In genomic region chr12:80885301-80886288, GRCm38 (mm10) we compare ENCODE assay signal across 8 mouse cellular contexts. TPM values are rescaled to one million over a fixed set of nuclear protein-coding genes. Genes with fewer than 3 reads are reported as not detected.
DNase-seq lines count a peak whose midpoint lies in the region; ATAC-seq and TF ChIP-seq lines count a peak whose summit lies in the region.

No protein-coding gene starts in this region.

- no peak overlapping the region for H3K27ac ChIP-seq in neural tube, embryonic 11.5 days (ENCODE audit: low read depth, low read length)
- H3K27ac ChIP-seq in hindbrain, embryonic 15.5 days (replicated peaks), result no peak overlapping the region
- H3K27ac ChIP-seq in liver, adult 2 months (replicated peaks; ENCODE audit: insufficient read depth, low read depth, low read length), result no peak overlapping the region

- no peak overlapping the region for H3K9ac ChIP-seq in neural tube, embryonic 11.5 days (ENCODE audit: low read length)
- no peak overlapping the region for H3K9ac ChIP-seq in hindbrain, embryonic 15.5 days
- H3K9ac ChIP-seq in liver, adult 2 months (ENCODE audit: low read depth, low read length), result no peak overlapping the region

- H3K36me3 ChIP-seq in neural tube, embryonic 11.5 days (ENCODE audit: control insufficient read depth, insufficient read depth, low read length), result no peaks in the 10 kb centered on the region
- H3K36me3 ChIP-seq in hindbrain, embryonic 15.5 days, result no peaks in the 10 kb centered on the region
- H3K36me3 ChIP-seq in liver, adult 2 months (ENCODE audit: control insufficient read depth, insufficient read depth, low read length), result no peaks in the 10 kb centered on the region

- no peaks in the 10 kb centered on the region for H3K4me1 ChIP-seq in neural tube, embryonic 11.5 days (ENCODE audit: control insufficient read depth, insufficient read depth, low read length)
- no peaks in the 10 kb centered on the region for H3K4me1 ChIP-seq in hindbrain, embryonic 15.5 days (replicated peaks)
- H3K4me1 ChIP-seq in liver, adult 2 months (ENCODE audit: control insufficient read depth, insufficient read depth, low read length), result peaks cover 9% of the 10 kb centered on the region; the same call in 1 of the 2 replicates

- WGBS in neural tube, embryonic 11.5 days, result 54% methylated on average over 15 of the region's 15 CpGs
- 60% methylated on average over 15 of the region's 15 CpGs for WGBS in hindbrain, embryonic 15.5 days
- WGBS in liver, adult 2 months, result 31% methylated on average over 15 of the region's 15 CpGs

- TF ChIP-seq POLR2A in liver, adult 2 months (IDR thresholded peaks at IDR 0.05; ENCODE audit: extremely low read depth, insufficient read depth, low read length), result no peak

- peak; percentile 43 for DNase-seq in neural tube, embryonic 11.5 days (ENCODE audit: low spot score)
- no peak for DNase-seq in neural tube, embryonic 10.5 days (ENCODE audit: extremely low spot score, low spot score)
- DNase-seq in fibroblast of lung, adult 2 months (ENCODE audit: low read depth), result peak; percentile 72
- peak; percentile 50 for DNase-seq in liver, adult 2 months (ENCODE audit: extremely low read depth, low read depth, low spot score)
- peak; percentile 80 for DNase-seq in ovary, adult 18-20 months (ENCODE audit: low spot score)
- no peak for DNase-seq in layer of hippocampus, postnatal 25 days (ENCODE audit: extremely low spot score in 1 of 2, low spot score in 1 of 2)
- DNase-seq in cerebellum, adult 18-20 months, result no peak

- H3K9me3 ChIP-seq in neural tube, embryonic 11.5 days (ENCODE audit: control insufficient read depth, low read length), result no peaks in the 10 kb centered on the region
- H3K9me3 ChIP-seq in hindbrain, embryonic 15.5 days, result no peaks in the 10 kb centered on the region

- H3K4me2 ChIP-seq in neural tube, embryonic 11.5 days (ENCODE audit: low read depth), result peak overlapping the region; percentile 1; the same call in 1 of the 2 replicates
- H3K4me2 ChIP-seq in hindbrain, embryonic 15.5 days, result peak overlapping the region; percentile 23; the same call in 1 of the 2 replicates

- no peaks in the 10 kb centered on the region for H3K79me2 ChIP-seq in liver, adult 2 months (ENCODE audit: control insufficient read depth, insufficient read depth, low read length)

- H3K27me3 ChIP-seq in neural tube, embryonic 11.5 days (ENCODE audit: control insufficient read depth, insufficient read depth, low read length), result no peaks in the 10 kb centered on the region
- H3K27me3 ChIP-seq in hindbrain, embryonic 15.5 days, result no peaks in the 10 kb centered on the region
- no peaks in the 10 kb centered on the region for H3K27me3 ChIP-seq in liver, adult 2 months (ENCODE audit: control insufficient read depth, insufficient read depth, low read length)

- TF ChIP-seq CTCF in liver, adult 2 months (IDR thresholded peaks at IDR 0.05; ENCODE audit: low read depth, low read length), result no peak

- H3K4me3 ChIP-seq in neural tube, embryonic 11.5 days (ENCODE audit: low read depth, low read length), result no peak overlapping the region
- H3K4me3 ChIP-seq in hindbrain, embryonic 15.5 days, result no peak overlapping the region
- H3K4me3 ChIP-seq in liver, adult 2 months (ENCODE audit: insufficient read depth, low read depth, low read length), result no peak overlapping the region

- no peak for ATAC-seq in neural tube, embryonic 11.5 days (ENCODE audit: insufficient read depth, low FRiP score, low TSS enrichment)
- 0 out of 2 replicates have a peak, but pooled peaks have one; percentile 34 for ATAC-seq in hindbrain, embryonic 15.5 days (ENCODE audit: low FRiP score, low read depth)

RNA-seq across cellular contexts. Expression of gene Srsf5, which starts 59.7 kb away (rescaled TPM):
- polyA plus RNA-seq in neural tube, embryonic 11.5 days (2014; fragmentation: Nextera tagmentation; extraction: Ambion mirVana), result 356 and 413 TPM in 2 replicates
- polyA plus RNA-seq in hindbrain, embryonic 15.5 days (2015; fragmentation: Nextera tagmentation; extraction: Ambion mirVana), result 391 and 393 TPM in 2 replicates
- total RNA-seq in liver, adult 2 months (2014; rRNA removed), result 232 and 331 TPM in 2 replicates
- polyA plus RNA-seq in liver, adult 2 months (2012; rRNA removed), result 198 and 238 TPM in 2 replicates
- total RNA-seq in layer of hippocampus, postnatal 25 days (2021), result 100 to 1,000 TPM; 240 to 377 TPM

Comparison
In these comparisons a context has a peak if more than half of its experiments do, and no peak if none do; other contexts are left out.
1. DNase-seq: peak in neural tube, embryonic 11.5 days (single experiment), fibroblast of lung, adult 2 months (single experiment), liver, adult 2 months (single experiment) and ovary, adult 18-20 months (single experiment); none in neural tube, embryonic 10.5 days (single experiment), layer of hippocampus, postnatal 25 days (0 of 2) and cerebellum, adult 18-20 months (0 of 2).